Mouse (Mus musculus): ENCODE results near the gene Kmo. TPM values are rescaled to one million over a fixed set of nuclear protein-coding genes. Genes with fewer than 3 reads are reported as not detected.

The Kmo gene
- polyA plus RNA-seq, 1 experiment from 2014 or later, result not detected

DNA sequence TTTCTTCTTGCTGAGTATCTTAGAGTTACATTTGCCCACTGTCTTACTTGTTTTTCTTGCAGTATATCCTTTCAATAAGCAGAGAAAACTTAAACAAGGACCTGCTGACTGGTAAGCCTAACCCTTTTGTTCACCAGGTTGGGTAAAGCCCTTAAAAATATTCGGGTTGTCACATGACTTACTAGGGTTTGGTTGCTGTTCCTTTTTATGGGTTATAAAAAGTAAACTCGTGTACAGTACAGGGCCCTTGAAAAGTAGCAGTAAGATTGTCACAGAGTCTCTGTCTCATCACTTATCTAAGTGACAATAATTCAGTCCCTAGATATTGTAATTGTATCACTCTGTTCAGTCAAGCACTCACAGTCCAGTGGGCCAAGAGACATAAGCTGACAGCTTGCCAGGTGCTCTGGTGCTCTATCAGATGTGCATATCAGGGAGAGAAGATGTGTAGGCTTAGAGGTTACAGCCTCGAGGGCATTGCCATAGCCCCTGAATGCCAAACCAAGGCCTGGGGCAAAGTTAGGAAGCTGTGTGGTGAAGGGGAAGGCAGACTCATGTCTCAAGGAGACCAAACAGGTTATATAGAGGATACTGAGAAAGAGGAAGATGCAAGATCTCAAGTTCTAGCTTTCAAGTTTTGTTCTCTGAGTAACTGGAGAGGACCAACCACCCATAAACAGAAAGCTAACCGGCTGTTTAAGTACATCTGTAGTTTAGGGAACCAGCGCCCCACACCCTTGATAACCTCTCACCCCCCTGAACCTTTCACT is 23.5 kb downstream of the Kmo start:
- Histone ChIP-seq H3K9me3 (replicated peaks; ENCODE audit: control insufficient read depth, low read length, poor library complexity, severe bottlenecking) (no peaks in the 10 kb centered on the region), H3K27me3 (ENCODE audit: control insufficient read depth, insufficient read depth, low read depth, low read length) (no peaks in the 10 kb centered on the region), H3K4me1 (ENCODE audit: control insufficient read depth, insufficient read depth, low read length) (no peaks in the 10 kb centered on the region; the same call in 1 of the 2 replicates), H3K27ac (ENCODE audit: low read length) (no peak overlapping the region), H3K36me3 (ENCODE audit: control insufficient read depth, insufficient read depth, low read length) (no peaks in the 10 kb centered on the region), H3K4me2 (ENCODE audit: low read length) (no peak overlapping the region), H3K9ac (ENCODE audit: low read depth, low read length) (no peak overlapping the region), H3K4me3 (ENCODE audit: low read depth, low read length) (no peak overlapping the region)
- 81% methylated on average over 5 of the region's 5 CpGs for WGBS
- ATAC-seq, result no peak

- no peaks in the 10 kb centered on the region for H3K9me3 ChIP-seq (replicated peaks; ENCODE audit: control insufficient read depth, low read length, poor library complexity, severe bottlenecking)
- H3K27ac ChIP-seq (ENCODE audit: low read length), result no peak overlapping the region
- H3K9ac ChIP-seq (ENCODE audit: low read depth, low read length), result no peak overlapping the region
- H3K4me1 ChIP-seq (ENCODE audit: control insufficient read depth, insufficient read depth, low read length), result no peaks in the 10 kb centered on the region
- 85% methylated on average over 9 of the region's 9 CpGs for WGBS
- no peak for ATAC-seq
- H3K4me3 ChIP-seq (ENCODE audit: low read depth, low read length), result no peak overlapping the region
- H3K27me3 ChIP-seq (ENCODE audit: control insufficient read depth, insufficient read depth, low read depth, low read length), result no peaks in the 10 kb centered on the region
- no peak overlapping the region for H3K4me2 ChIP-seq (ENCODE audit: low read length)
- H3K36me3 ChIP-seq (ENCODE audit: control insufficient read depth, insufficient read depth, low read length), result no peaks in the 10 kb centered on the region
Observed at GRCm38 (mm10) chr1:175646952-175647351, 26.8 kb downstream of the Kmo start.

DNA sequence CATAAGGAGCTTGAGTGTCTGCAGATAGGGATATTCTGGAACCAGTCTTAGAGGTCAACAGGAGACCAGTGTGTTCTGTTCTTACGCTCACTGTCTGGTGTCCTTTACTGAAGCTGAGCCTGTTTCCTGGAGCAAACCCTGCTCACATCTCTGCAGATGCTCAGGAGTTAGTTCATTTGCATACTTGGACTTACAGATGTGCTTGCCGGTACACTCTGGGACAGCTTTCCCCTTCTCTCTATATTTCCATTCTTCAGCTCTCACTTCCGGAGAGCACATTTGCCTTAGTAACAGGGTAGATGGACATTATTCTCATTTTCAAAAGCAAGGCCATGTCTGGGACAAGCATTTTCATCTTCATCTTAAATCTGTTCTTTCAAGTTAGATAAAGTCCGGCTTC is 28.4 kb downstream of the Kmo start:
- Histone ChIP-seq H3K9me3 (replicated peaks; ENCODE audit: control insufficient read depth, low read length, poor library complexity, severe bottlenecking) (no peaks in the 10 kb centered on the region), H3K27me3 (ENCODE audit: control insufficient read depth, insufficient read depth, low read depth, low read length) (no peaks in the 10 kb centered on the region), H3K36me3 (ENCODE audit: control insufficient read depth, insufficient read depth, low read length) (no peaks in the 10 kb centered on the region), H3K4me2 (ENCODE audit: low read length) (no peak overlapping the region), H3K9ac (ENCODE audit: low read depth, low read length) (no peak overlapping the region), H3K4me3 (ENCODE audit: low read depth, low read length) (no peak overlapping the region), H3K4me1 (ENCODE audit: control insufficient read depth, insufficient read depth, low read length) (no peaks in the 10 kb centered on the region), H3K27ac (ENCODE audit: low read length) (no peak overlapping the region)
- 93% methylated on average over 4 of the region's 4 CpGs for WGBS
- ATAC-seq, result no peak

GRCm38 (mm10) chr1:175659900-175660299 is 39.7 kb downstream of the Kmo start:
- H3K4me1 ChIP-seq (ENCODE audit: control insufficient read depth, insufficient read depth, low read length), result no peaks in the 10 kb centered on the region
- H3K27me3 ChIP-seq (ENCODE audit: control insufficient read depth, insufficient read depth, low read depth, low read length), result no peaks in the 10 kb centered on the region
- H3K27ac ChIP-seq (ENCODE audit: low read length), result no peak overlapping the region
- H3K4me3 ChIP-seq (ENCODE audit: low read depth, low read length), result no peak overlapping the region
- 0 out of 2 replicates have a peak, but pooled peaks cover 2% of the 10 kb centered on the region for H3K36me3 ChIP-seq (ENCODE audit: control insufficient read depth, insufficient read depth, low read length)
- WGBS, result 96% methylated on average over 4 of the region's 4 CpGs
- no peak for ATAC-seq
- H3K9ac ChIP-seq (ENCODE audit: low read depth, low read length), result no peak overlapping the region
- H3K4me2 ChIP-seq (ENCODE audit: low read length), result no peak overlapping the region
- no peaks in the 10 kb centered on the region for H3K9me3 ChIP-seq (replicated peaks; ENCODE audit: control insufficient read depth, low read length, poor library complexity, severe bottlenecking)

GRCm38 (mm10) chr1:175668666-175669405 is 48.7 kb downstream of the Kmo start:
- Histone ChIP-seq H3K9me3 (replicated peaks; ENCODE audit: control insufficient read depth, low read length, poor library complexity, severe bottlenecking) (no peaks in the 10 kb centered on the region), H3K4me1 (ENCODE audit: control insufficient read depth, insufficient read depth, low read length) (no peaks in the 10 kb centered on the region), H3K36me3 (ENCODE audit: control insufficient read depth, insufficient read depth, low read length) (no peaks in the 10 kb centered on the region), H3K9ac (ENCODE audit: low read depth, low read length) (no peak overlapping the region), H3K4me3 (ENCODE audit: low read depth, low read length) (no peak overlapping the region), H3K4me2 (ENCODE audit: low read length) (no peak overlapping the region), H3K27me3 (ENCODE audit: control insufficient read depth, insufficient read depth, low read depth, low read length) (no peaks in the 10 kb centered on the region), H3K27ac (ENCODE audit: low read length) (no peak overlapping the region)
- ATAC-seq, result peak; percentile 67
- WGBS, result 82% methylated on average over 5 of the region's 5 CpGs

GRCm38 (mm10) chr1:175669456-175669855 is 49.3 kb downstream of the Kmo start:
- Histone ChIP-seq H3K4me3 (ENCODE audit: low read depth, low read length) (no peak overlapping the region), H3K36me3 (ENCODE audit: control insufficient read depth, insufficient read depth, low read length) (no peaks in the 10 kb centered on the region), H3K27me3 (ENCODE audit: control insufficient read depth, insufficient read depth, low read depth, low read length) (no peaks in the 10 kb centered on the region), H3K4me1 (ENCODE audit: control insufficient read depth, insufficient read depth, low read length) (no peaks in the 10 kb centered on the region), H3K9me3 (replicated peaks; ENCODE audit: control insufficient read depth, low read length, poor library complexity, severe bottlenecking) (no peaks in the 10 kb centered on the region), H3K27ac (ENCODE audit: low read length) (no peak overlapping the region), H3K9ac (ENCODE audit: low read depth, low read length) (no peak overlapping the region), H3K4me2 (ENCODE audit: low read length) (no peak overlapping the region)
- WGBS, result 91% methylated on average over 3 of the region's 3 CpGs
- ATAC-seq, result no peak

DNA sequence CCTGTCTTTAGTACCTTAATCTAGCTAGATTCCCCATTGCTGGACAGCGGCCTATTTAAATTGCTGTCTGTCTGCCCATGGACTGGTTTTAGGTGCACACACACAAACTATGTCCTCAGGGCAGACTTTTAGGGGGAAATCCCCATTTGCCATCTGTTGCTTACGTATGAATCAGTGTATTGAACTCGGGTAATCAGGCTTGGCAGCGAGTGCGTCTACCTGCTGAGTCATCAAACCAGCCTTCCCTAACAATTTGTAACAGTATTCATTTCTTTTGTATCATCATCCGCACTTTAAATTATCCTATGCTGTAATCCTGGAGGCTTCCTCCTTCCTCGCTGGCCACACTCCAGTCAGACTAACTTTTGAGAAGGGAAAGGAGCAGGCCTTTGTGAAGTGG is 49.9 kb downstream of the Kmo start:
- Histone ChIP-seq H3K4me2 (ENCODE audit: low read length) (no peak overlapping the region), H3K4me1 (ENCODE audit: control insufficient read depth, insufficient read depth, low read length) (no peaks in the 10 kb centered on the region), H3K9ac (ENCODE audit: low read depth, low read length) (no peak overlapping the region), H3K4me3 (ENCODE audit: low read depth, low read length) (no peak overlapping the region), H3K27ac (ENCODE audit: low read length) (no peak overlapping the region), H3K36me3 (ENCODE audit: control insufficient read depth, insufficient read depth, low read length) (no peaks in the 10 kb centered on the region), H3K27me3 (ENCODE audit: control insufficient read depth, insufficient read depth, low read depth, low read length) (no peaks in the 10 kb centered on the region), H3K9me3 (replicated peaks; ENCODE audit: control insufficient read depth, low read length, poor library complexity, severe bottlenecking) (no peaks in the 10 kb centered on the region)
- no peak for ATAC-seq
- 64% methylated on average over 7 of the region's 7 CpGs for WGBS

DNA sequence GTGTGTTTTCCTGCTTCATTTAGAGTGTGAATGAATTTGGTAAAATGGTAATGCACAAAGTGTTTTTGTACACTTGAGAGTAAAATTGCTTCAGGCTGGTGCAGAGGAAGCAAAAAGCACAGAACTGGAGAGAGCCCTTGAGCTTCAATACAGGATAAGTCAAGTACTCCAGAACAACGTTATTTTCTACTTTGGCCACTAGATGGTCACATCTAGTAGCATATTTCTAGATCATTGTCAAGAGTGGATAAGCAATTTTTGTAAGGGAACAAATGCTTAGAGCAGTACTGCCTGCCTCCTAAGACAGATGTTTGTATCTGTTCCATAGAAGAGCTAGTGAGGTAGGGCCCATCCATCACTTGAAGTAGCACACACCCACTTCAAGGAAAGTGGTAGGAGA is 51.4 kb downstream of the Kmo start:
- Histone ChIP-seq H3K4me2 (ENCODE audit: low read length) (no peak overlapping the region), H3K9me3 (replicated peaks; ENCODE audit: control insufficient read depth, low read length, poor library complexity, severe bottlenecking) (no peaks in the 10 kb centered on the region), H3K9ac (ENCODE audit: low read depth, low read length) (no peak overlapping the region), H3K36me3 (ENCODE audit: control insufficient read depth, insufficient read depth, low read length) (no peaks in the 10 kb centered on the region), H3K27me3 (ENCODE audit: control insufficient read depth, insufficient read depth, low read depth, low read length) (no peaks in the 10 kb centered on the region), H3K4me1 (ENCODE audit: control insufficient read depth, insufficient read depth, low read length) (no peaks in the 10 kb centered on the region), H3K27ac (ENCODE audit: low read length) (no peak overlapping the region), H3K4me3 (ENCODE audit: low read depth, low read length) (no peak overlapping the region)
- no peak for ATAC-seq
- 28% methylated on average over 1 of the region's 1 CpGs for WGBS

DNA sequence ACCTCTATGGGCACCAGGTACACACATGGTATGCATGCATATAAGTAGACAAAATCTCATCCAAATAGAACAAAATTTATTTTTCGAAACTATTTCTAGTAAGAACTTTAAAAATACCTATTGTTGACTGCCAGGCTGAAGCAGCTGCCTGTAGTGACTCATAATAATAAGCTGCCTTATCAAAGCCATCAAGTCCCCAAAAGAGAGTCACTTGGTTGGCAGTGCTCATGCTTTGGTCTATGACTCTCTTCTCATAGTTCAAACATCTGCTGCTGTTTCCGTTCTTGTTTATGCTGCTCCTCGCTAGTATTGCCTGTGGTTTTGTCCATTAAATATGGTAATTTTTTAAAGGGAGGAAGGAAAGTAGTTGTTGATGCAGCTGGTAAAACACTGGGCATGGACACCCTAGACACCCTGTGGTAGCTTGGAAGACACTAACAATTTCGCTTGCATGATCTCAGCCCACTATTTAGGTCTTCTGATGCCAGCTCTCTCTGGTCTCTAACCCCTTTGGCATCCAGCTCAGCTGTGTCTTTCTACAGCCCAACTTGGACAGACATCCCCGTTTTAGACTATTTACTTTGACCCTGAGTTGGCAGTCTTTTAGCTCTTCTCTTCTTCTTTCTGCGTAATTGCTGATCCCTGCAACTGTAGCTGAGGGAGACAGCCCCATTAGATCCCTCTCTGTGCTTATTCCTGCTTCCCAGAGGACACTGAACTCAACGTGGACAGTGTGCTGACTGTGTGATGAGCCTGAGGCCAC is 53.6 kb downstream of the Kmo start:
- H3K9me3 ChIP-seq (replicated peaks; ENCODE audit: control insufficient read depth, low read length, poor library complexity, severe bottlenecking), result no peaks in the 10 kb centered on the region
- no peak overlapping the region for H3K27ac ChIP-seq (ENCODE audit: low read length)
- H3K4me2 ChIP-seq (ENCODE audit: low read length), result no peak overlapping the region
- H3K4me1 ChIP-seq (ENCODE audit: control insufficient read depth, insufficient read depth, low read length), result no peaks in the 10 kb centered on the region
- H3K27me3 ChIP-seq (ENCODE audit: control insufficient read depth, insufficient read depth, low read depth, low read length), result no peaks in the 10 kb centered on the region
- H3K9ac ChIP-seq (ENCODE audit: low read depth, low read length), result no peak overlapping the region
- H3K4me3 ChIP-seq (ENCODE audit: low read depth, low read length), result no peak overlapping the region
- no peak for ATAC-seq
- no peaks in the 10 kb centered on the region for H3K36me3 ChIP-seq (ENCODE audit: control insufficient read depth, insufficient read depth, low read length)
- 88% methylated on average over 7 of the region's 7 CpGs for WGBS

All from midbrain, embryonic 16.5 days (tissue).